Mouse (Mus musculus): ENCODE measurements around the gene Rai1.

Gene Rai1

GRCm38 (mm10) chr11:60247753-60248550, 143.1 kb downstream of the Rai1 start:
- DNase-seq (ENCODE audit: extremely low read depth, low read depth, low spot score), result no peak
